Mouse (Mus musculus): ENCODE data around the gene Lrrc74b. TPM values are rescaled to one million over a fixed set of nuclear protein-coding genes. Genes with fewer than 3 reads are reported as not detected.

Gene Lrrc74b
- total RNA-seq, 2 experiments from 2014 or later, result 0.15 TPM; not detected in 1

GRCm38 (mm10) chr16:17507018-17507552 is 54.0 kb downstream of the Lrrc74b start:
- ATAC-seq (replicated peaks; ENCODE audit: poor library complexity), result no peak

DNA sequence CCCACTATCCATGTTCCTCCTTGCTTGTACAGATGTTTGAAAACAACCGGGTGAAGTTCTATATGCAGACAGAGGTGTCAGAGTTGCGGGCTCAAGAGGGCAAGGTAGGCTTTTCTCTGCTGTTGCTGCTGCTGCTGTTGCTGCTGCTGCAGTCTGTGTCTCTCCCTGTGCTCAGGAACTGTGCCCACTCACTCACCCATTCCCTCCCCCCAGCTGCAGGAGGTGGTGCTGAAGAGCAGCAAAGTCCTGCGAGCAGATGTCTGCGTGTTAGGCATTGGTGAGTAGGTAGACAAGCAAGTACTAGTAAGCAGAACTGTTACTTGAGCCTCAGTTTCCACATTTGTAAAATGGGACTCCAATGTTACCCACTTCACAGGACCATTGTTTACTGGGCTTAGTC is 58.4 kb downstream of the Lrrc74b start:
- ATAC-seq (replicated peaks; ENCODE audit: poor library complexity), result no peak

GRCm38 (mm10) chr16:17499249-17499883 is 61.7 kb downstream of the Lrrc74b start:
- no peak for ATAC-seq (replicated peaks; ENCODE audit: poor library complexity)

- no peak for ATAC-seq (replicated peaks; ENCODE audit: poor library complexity)
Observed at GRCm38 (mm10) chr16:17496499-17497305, 64.3 kb downstream of the Lrrc74b start.

Other genes starting within 250 kb of the Lrrc74b start
- not detected in 2 replicates for gene Serpind1, start 229.9 kb downstream of the Lrrc74b start, total RNA-seq (2015)
- not detected in 2 replicates for gene Serpind1, start 229.9 kb downstream of the Lrrc74b start, total RNA-seq (2017)
- 16.5 and 18.5 TPM in 2 replicates for gene Snap29, start 155.3 kb downstream of the Lrrc74b start, total RNA-seq (2015)
- gene Snap29, start 155.3 kb downstream of the Lrrc74b start, total RNA-seq (2017), result 17.9 and 18.0 TPM in 2 replicates
- 55.4 and 58.1 TPM in 2 replicates for gene Pi4ka, start 154.9 kb downstream of the Lrrc74b start, total RNA-seq (2015)
- 28.1 and 39.4 TPM in 2 replicates for gene Pi4ka, start 154.9 kb downstream of the Lrrc74b start, total RNA-seq (2017)
- 24.6 and 25.9 TPM in 2 replicates for gene Crkl, start 109.3 kb downstream of the Lrrc74b start, total RNA-seq (2015)
- gene Crkl, start 109.3 kb downstream of the Lrrc74b start, total RNA-seq (2017), result 17.8 and 18.5 TPM in 2 replicates
- not detected in 2 replicates for gene Aifm3, start 71.6 kb downstream of the Lrrc74b start, total RNA-seq (2015)
- gene Aifm3, start 71.6 kb downstream of the Lrrc74b start, total RNA-seq (2017), result not detected in 2 replicates
- gene Lztr1, start 52.6 kb downstream of the Lrrc74b start, total RNA-seq (2015), result 25.1 and 25.7 TPM in 2 replicates
- 29.5 and 40.4 TPM in 2 replicates for gene Lztr1, start 52.6 kb downstream of the Lrrc74b start, total RNA-seq (2017)
- gene Thap7, start 30.1 kb downstream of the Lrrc74b start, total RNA-seq (2015), result 8.9 and 11.8 TPM in 2 replicates
- 26.4 and 28.9 TPM in 2 replicates for gene Thap7, start 30.1 kb downstream of the Lrrc74b start, total RNA-seq (2017)
- not detected in 2 replicates for gene P2rx6, start 638 bp upstream of the Lrrc74b start, total RNA-seq (2015)
- gene P2rx6, start 638 bp upstream of the Lrrc74b start, total RNA-seq (2017), result not detected in 2 replicates
- gene Slc7a4, start 22.0 kb upstream of the Lrrc74b start, total RNA-seq (2015), result 1.2 and 1.4 TPM in 2 replicates
- 4.2 and 5.6 TPM in 2 replicates for gene Slc7a4, start 22.0 kb upstream of the Lrrc74b start, total RNA-seq (2017)
- gene Smpd4, start 58.1 kb upstream of the Lrrc74b start, total RNA-seq (2015), result 59.3 and 76.5 TPM in 2 replicates
- 49.1 and 49.3 TPM in 2 replicates for gene Smpd4, start 58.1 kb upstream of the Lrrc74b start, total RNA-seq (2017)
- 1.0 and 1.5 TPM in 2 replicates for gene Ccdc74a, start 85.2 kb upstream of the Lrrc74b start, total RNA-seq (2015)
- 0.51 TPM in 1 of 2 replicates, not detected in the other for gene Ccdc74a, start 85.2 kb upstream of the Lrrc74b start, total RNA-seq (2017)
- 42.7 and 43.0 TPM in 2 replicates for gene Med15, start 171.6 kb upstream of the Lrrc74b start, total RNA-seq (2015)
- gene Med15, start 171.6 kb upstream of the Lrrc74b start, total RNA-seq (2017), result 15.5 and 26.5 TPM in 2 replicates
- 7.5 and 10.6 TPM in 2 replicates for gene Klhl22, start 198.4 kb upstream of the Lrrc74b start, total RNA-seq (2015)
- 12.8 and 34.6 TPM in 2 replicates for gene Klhl22, start 198.4 kb upstream of the Lrrc74b start, total RNA-seq (2017)
- gene Scarf2, start 236.0 kb upstream of the Lrrc74b start, total RNA-seq (2015), result 0.10 TPM in 1 of 2 replicates, not detected in the other
- gene Scarf2, start 236.0 kb upstream of the Lrrc74b start, total RNA-seq (2017), result 0.07 TPM in 1 of 2 replicates, not detected in the other

Measured in megakaryocyte progenitor cell, adult 5-6 weeks (primary cell).